Mouse (Mus musculus) adrenal gland, postnatal 10 days (tissue): ENCODE measurements around the gene Gm10409. TPM values are rescaled to one million over a fixed set of nuclear protein-coding genes. Genes with fewer than 3 reads are reported as not detected.
"Not testable (repeated sequence)": the region's sequence is repeated elsewhere in the genome, so short reads cannot be mapped to it uniquely, and the experiment has no call there.

ENCODE experiments used
- DNase-seq: peaks from one replicate; pipeline ENCODE4 v3.0.0; 2021; ENCODE audit warnings: mixed read lengths
- long read RNA-seq, 2 experiments: library from polyadenylated mRNA; stranded (forward); transcript quantifications; one replicate each; pipeline ENCODE4 v2.0.0; 2021
- total RNA-seq, 2 experiments: library from RNA; stranded (reverse); gene quantifications; 2 replicates each; pipeline ENCODE4 v1.2.3; 2021

Gene Gm10409
- 1 to 10 TPM in 1 of 2 experiments, under 1 TPM in 1; 0.78 to 1.2 TPM for total RNA-seq
- long read RNA-seq, experiment 1, partial matches to known transcripts = 1 of 1 reads
- long read RNA-seq, experiment 1, other reads (novel, unspliced or antisense) = 0 of 1 reads
- long read RNA-seq, experiment 2 = 0 reads

DNA sequence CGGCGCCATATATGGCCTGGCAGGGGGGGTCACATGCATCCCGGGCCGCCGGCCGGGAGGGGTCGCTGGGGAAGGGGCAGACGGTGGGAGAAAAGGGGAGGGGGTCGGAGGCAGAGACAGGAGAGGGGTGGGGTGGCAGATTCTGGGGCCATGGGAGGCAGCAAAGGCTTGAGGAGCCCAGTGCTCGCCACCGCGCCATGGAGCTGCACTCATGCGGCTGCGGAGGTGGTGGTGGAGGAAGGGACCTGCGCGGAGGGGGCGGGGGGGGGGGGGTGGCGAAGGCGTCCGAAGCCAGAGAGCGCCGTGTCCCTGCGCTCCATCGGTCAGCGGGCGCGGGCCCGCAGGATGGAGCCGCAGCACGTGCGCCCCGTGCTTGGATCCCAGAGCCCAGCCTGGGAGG lies at the start of gene Gm10409:
Gm10409 (plus strand) TSS at position 301 of the 400 bp plus-strand sequence.
- not testable (repeated sequence) for DNase-seq

DNA sequence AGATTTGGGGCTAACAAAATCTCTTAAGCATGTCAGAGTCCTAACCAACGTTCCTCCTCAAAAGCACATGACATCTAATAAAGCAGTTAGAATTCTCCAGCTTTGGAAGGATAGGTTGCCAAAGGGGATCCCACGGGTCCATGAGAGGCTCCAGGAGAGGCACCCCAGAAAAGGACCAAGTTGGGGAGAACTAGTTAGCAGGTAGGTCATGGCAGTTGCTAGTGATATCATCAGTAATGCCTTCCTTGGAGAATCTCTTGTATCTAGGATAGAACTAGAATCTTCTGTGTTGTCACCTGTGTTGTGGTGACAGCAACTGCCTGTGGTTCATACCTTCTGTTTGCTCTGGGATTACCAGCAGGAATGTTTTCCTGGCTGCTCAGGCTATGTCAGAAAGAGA lies 17.6 kb upstream of the Gm10409 start, which contains the start of gene Gm10413:
Gm10413 (plus strand) TSS at position 301 of the 400 bp plus-strand sequence.
- DNase-seq = not testable (repeated sequence)

DNA sequence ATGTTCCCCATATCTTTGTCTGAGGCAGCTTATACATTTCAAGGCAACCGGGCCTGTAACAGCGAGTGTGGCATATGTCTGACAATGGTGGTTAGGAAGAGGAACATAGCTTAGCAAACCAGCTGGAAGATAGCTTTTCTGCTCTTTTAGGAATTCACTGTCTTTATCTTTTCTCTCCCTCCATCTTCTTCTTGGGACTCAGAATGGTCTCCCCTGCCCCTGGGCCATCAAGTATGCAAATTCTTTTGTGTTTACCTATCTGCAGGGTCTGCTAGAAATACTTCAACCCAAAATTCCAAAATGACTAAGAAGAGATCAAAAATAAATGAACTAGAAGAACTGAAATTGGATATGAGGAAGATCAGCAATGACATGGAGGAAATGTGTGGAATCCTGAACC lies 15.4 kb downstream of the Gm10409 start, which contains the start of gene Gm3005:
Gm3005 (plus strand) TSS at position 301 of the 400 bp plus-strand sequence.
- not testable (repeated sequence) for DNase-seq

DNA sequence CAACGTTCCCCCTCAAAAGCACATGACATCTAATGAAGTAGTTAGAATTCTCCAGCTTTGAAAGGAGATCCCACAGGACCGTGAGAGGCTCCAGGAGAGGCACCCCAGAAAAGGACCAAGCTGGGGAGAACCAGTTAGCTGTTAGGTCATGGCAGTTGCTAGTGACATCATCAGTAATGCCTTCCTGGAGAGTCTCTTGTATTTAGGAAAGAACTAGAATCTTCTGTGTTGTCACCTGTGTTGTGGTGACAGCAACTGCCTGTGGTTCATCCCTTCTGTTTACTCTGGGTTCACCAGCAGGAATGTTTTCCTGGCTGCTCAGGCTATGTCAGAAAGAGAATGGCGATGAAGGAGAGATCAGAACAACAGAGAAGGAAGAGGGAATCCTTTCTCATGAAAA lies 36.7 kb downstream of the Gm10409 start, which contains the start of gene Gm10408:
Gm10408 (plus strand) TSS at position 301 of the 400 bp plus-strand sequence.
- DNase-seq = not testable (repeated sequence)

Other genes with a start within 250 kb of the Gm10409 start
- not detected for gene Gm5795, start 224.4 kb upstream of the Gm10409 start, total RNA-seq
- gene D830030K20Rik, start 204.1 kb upstream of the Gm10409 start, total RNA-seq = 1 to 10 TPM; 1.2 to 1.7 TPM
- not detected for gene Gm2956, start 80.0 kb upstream of the Gm10409 start, total RNA-seq
- gene Gm10413, start 17.5 kb upstream of the Gm10409 start, total RNA-seq = not detected
- under 1 TPM in 1 of 2 experiments, not detected in 1; 0.39 TPM for gene Gm3005, start 15.5 kb downstream of the Gm10409 start, total RNA-seq
- not detected for gene Gm10408, start 36.8 kb downstream of the Gm10409 start, total RNA-seq
- not detected for gene Gm3012, start 221.9 kb downstream of the Gm10409 start, total RNA-seq
- gene Gm3020, start 239.4 kb downstream of the Gm10409 start, total RNA-seq = 1 to 10 TPM in 1 of 2 experiments, under 1 TPM in 1; 0.78 to 1.2 TPM